Mouse (Mus musculus) liver, postnatal 0 days (tissue): ENCODE data around the gene Fam213b. TPM values are rescaled to one million over a fixed set of nuclear protein-coding genes. Genes with fewer than 3 reads are reported as not detected.

Source experiments
- ATAC-seq: fragments of 200-750 bp; cut with Nextera tagmentation; 2 replicates; pipeline ENCODE4 v1.8.0; 2017; ENCODE audit warnings: mild to moderate bottlenecking, moderate library complexity
- DNase-seq: peaks from one replicate; pipeline ENCODE4 v3.0.0-alpha.2; 2016
- H3K27ac ChIP-seq: fragments of 300-500 bp; sonication (generic); 2 replicates; pipeline ENCODE4 v1.5.1; 2014; ENCODE audit warnings: antibody characterized with exemption, moderate library complexity, mild to moderate bottlenecking, low read depth
- H3K27me3 ChIP-seq: fragments of 300-500 bp; sonication (generic); 2 replicates; pipeline ENCODE4 v1.6.1; 2014; ENCODE audit warnings: low read length, control low read depth, mixed read lengths; ENCODE audit not compliant: insufficient read depth
- H3K36me3 ChIP-seq: fragments of 300-500 bp; sonication (generic); replicated peaks from 2 replicates; pipeline ENCODE4 v1.6.1; 2014; ENCODE audit warnings: mild to moderate bottlenecking, control low read depth, low read length, moderate library complexity, mixed read lengths; ENCODE audit not compliant: insufficient read depth
- H3K4me1 ChIP-seq: fragments of 300-500 bp; sonication (generic); 2 replicates; pipeline ENCODE4 v1.6.1; 2014; ENCODE audit warnings: antibody characterized with exemption, mild to moderate bottlenecking, control low read depth; ENCODE audit not compliant: insufficient read depth
- H3K4me2 ChIP-seq: fragments of 300-500 bp; sonication (generic); 2 replicates; pipeline ENCODE4 v1.6.1; 2014; ENCODE audit warnings: low read depth, mild to moderate bottlenecking, low read length, moderate library complexity, mixed read lengths
- H3K4me3 ChIP-seq: fragments of 300-500 bp; sonication (generic); 2 replicates; pipeline ENCODE4 v1.5.1; 2014; ENCODE audit warnings: low read depth, low read length
- H3K9ac ChIP-seq: fragments of 300-500 bp; sonication (generic); replicated peaks from 2 replicates; pipeline ENCODE4 v1.6.1; 2014; ENCODE audit warnings: mild to moderate bottlenecking, moderate library complexity
- H3K9me3 ChIP-seq: fragments of 300-500 bp; sonication (generic); 2 replicates; pipeline ENCODE4 v1.6.1; 2016; ENCODE audit warnings: mild to moderate bottlenecking, control low read depth, low read length, mixed read lengths
- CTCF ChIP-seq: sonication (generic); IDR thresholded peaks from 2 replicates; pipeline ENCODE4 v1.5.1; 2016; ENCODE audit warnings: antibody characterized with exemption, low read depth
- EP300 ChIP-seq: IDR thresholded peaks from 2 replicates; pipeline ENCODE4 v1.6.1; 2016; ENCODE audit warnings: antibody characterized with exemption, low read depth, mild to moderate bottlenecking
- WGBS: fragments of 180-500 bp; shearing (Covaris S2); extraction: QIAGEN DNeasy Blood & Tissue Kit; methylation state at CpG from one replicate; pipeline ENCODE4 v1.1.7; 2014; ENCODE audit not compliant: insufficient replicate concordance; 5-methylcytosine and 5-hydroxymethylcytosine counted together
- polyA plus RNA-seq: library from polyadenylated mRNA; unstranded; fragments of >200 nt; fragmentation: Nextera tagmentation; extraction: Ambion mirVana; gene quantifications from 2 replicates; pipeline ENCODE4 v1.2.1, GENCODE M21; 2015

Fam213b gene
- polyA plus RNA-seq, result 5.9 and 6.5 TPM in 2 replicates

- 7% methylated on average over 43 of the region's 43 CpGs for WGBS
- no peaks in the 10 kb centered on the region for H3K27me3 ChIP-seq
- H3K27ac ChIP-seq, result no peak within 1 kb of the TSS
These were observed at the start of gene Fam213b for GRCm38 (mm10) chr4:154898506-154899446. Gene Fam213b (minus strand): TSS chr4:154899135.

GRCm38 (mm10) chr4:154948066-154948939 lies 49.4 kb upstream of the Fam213b start:
- Histone ChIP-seq H3K36me3 (no peaks in the 10 kb centered on the region), H3K27me3 (peaks cover 54% of the 10 kb centered on the region), H3K9me3 (no peaks in the 10 kb centered on the region), H3K4me2 (no peak overlapping the region), H3K27ac (no peak overlapping the region), H3K4me1 (peaks cover 12% of the 10 kb centered on the region; the same call in 1 of the 2 replicates), H3K4me3 (no peak overlapping the region), H3K9ac (no peak overlapping the region)
- no peak for DNase-seq
- TF ChIP-seq CTCF (no peak), EP300 (no peak)
- ATAC-seq, result no peak
- 44% methylated on average over 14 of the region's 14 CpGs for WGBS

More at GRCm38 (mm10) chr4:154898506-154899446, at the start of gene Fam213b:
- Histone ChIP-seq H3K36me3 (no peaks in the 10 kb centered on the region), H3K9me3 (no peaks in the 10 kb centered on the region), H3K4me2 (peak within 1 kb of the TSS; percentile 97), H3K9ac (peak within 1 kb of the TSS; percentile 56), H3K4me1 (peaks cover 17% of the 10 kb centered on the region), H3K4me3 (peak within 1 kb of the TSS; percentile 48)
- TF ChIP-seq EP300, result no peak
- peak; percentile 89 for DNase-seq
- peak; percentile 95 for ATAC-seq

- TF ChIP-seq EP300 (no peak), CTCF (no peak)
- Histone ChIP-seq H3K4me1 (peaks cover 12% of the 10 kb centered on the region; the same call in 1 of the 2 replicates), H3K9me3 (no peaks in the 10 kb centered on the region), H3K27ac (no peak overlapping the region), H3K4me3 (no peak overlapping the region), H3K9ac (no peak overlapping the region), H3K4me2 (peak overlapping the region; percentile 48), H3K27me3 (peaks cover 34% of the 10 kb centered on the region), H3K36me3 (no peaks in the 10 kb centered on the region)
- ATAC-seq, result peak; percentile 74
- DNase-seq, result peak; percentile 50
- 4% methylated on average over 8 of the region's 8 CpGs for WGBS
These were observed 47.4 kb upstream of the Fam213b start for GRCm38 (mm10) chr4:154946319-154946718.

GRCm38 (mm10) chr4:154944121-154944590 lies 45.2 kb upstream of the Fam213b start:
- DNase-seq (peak; percentile 76), ATAC-seq (peak; percentile 93)
- Histone ChIP-seq H3K9me3 (no peaks in the 10 kb centered on the region), H3K4me1 (peaks cover 12% of the 10 kb centered on the region; the same call in 1 of the 2 replicates), H3K27me3 (peaks cover 15% of the 10 kb centered on the region), H3K36me3 (no peaks in the 10 kb centered on the region), H3K27ac (peak overlapping the region; percentile 41), H3K4me2 (no peak overlapping the region), H3K9ac (no peak overlapping the region), H3K4me3 (no peak overlapping the region)
- TF ChIP-seq EP300 (peak; percentile 32; the same call in 1 of the 2 replicates), CTCF (peak; percentile 99)
- WGBS, result 21% methylated on average over 2 of the region's 2 CpGs

GRCm38 (mm10) chr4:154943323-154944039 lies 44.5 kb upstream of the Fam213b start:
- DNase-seq (no peak), ATAC-seq (no peak)
- H3K9ac ChIP-seq, result no peak overlapping the region
- TF ChIP-seq CTCF (no peak), EP300 (no peak)
- 75% methylated on average over 6 of the region's 6 CpGs for WGBS
- no peaks in the 10 kb centered on the region for H3K9me3 ChIP-seq
- no peak overlapping the region for H3K4me3 ChIP-seq
- H3K4me2 ChIP-seq, result no peak overlapping the region
- H3K36me3 ChIP-seq, result no peaks in the 10 kb centered on the region
- H3K27ac ChIP-seq, result peak overlapping the region; percentile 41
- peaks cover 8% of the 10 kb centered on the region; the same call in 1 of the 2 replicates for H3K27me3 ChIP-seq
- peaks cover 12% of the 10 kb centered on the region; the same call in 1 of the 2 replicates for H3K4me1 ChIP-seq
